Mouse (Mus musculus) cerebellum, adult 2 months (tissue): ENCODE results near the gene Rfwd3.

Experiments used
- CTCF ChIP-seq: fragments of 200-500 bp; IDR thresholded peaks from 2 replicates; pipeline ENCODE4 v1.5.1; 2011; ENCODE audit warnings: low read depth, mild to moderate bottlenecking, control low read depth, low read length, moderate library complexity, borderline replicate concordance; ENCODE audit not compliant: insufficient read depth
- POLR2A ChIP-seq: fragments of 200-500 bp; IDR thresholded peaks from 2 replicates; pipeline ENCODE4 v1.6.1; 2011; ENCODE audit warnings: low read length, control low read depth, borderline replicate concordance; ENCODE audit not compliant: insufficient read depth

DNA sequence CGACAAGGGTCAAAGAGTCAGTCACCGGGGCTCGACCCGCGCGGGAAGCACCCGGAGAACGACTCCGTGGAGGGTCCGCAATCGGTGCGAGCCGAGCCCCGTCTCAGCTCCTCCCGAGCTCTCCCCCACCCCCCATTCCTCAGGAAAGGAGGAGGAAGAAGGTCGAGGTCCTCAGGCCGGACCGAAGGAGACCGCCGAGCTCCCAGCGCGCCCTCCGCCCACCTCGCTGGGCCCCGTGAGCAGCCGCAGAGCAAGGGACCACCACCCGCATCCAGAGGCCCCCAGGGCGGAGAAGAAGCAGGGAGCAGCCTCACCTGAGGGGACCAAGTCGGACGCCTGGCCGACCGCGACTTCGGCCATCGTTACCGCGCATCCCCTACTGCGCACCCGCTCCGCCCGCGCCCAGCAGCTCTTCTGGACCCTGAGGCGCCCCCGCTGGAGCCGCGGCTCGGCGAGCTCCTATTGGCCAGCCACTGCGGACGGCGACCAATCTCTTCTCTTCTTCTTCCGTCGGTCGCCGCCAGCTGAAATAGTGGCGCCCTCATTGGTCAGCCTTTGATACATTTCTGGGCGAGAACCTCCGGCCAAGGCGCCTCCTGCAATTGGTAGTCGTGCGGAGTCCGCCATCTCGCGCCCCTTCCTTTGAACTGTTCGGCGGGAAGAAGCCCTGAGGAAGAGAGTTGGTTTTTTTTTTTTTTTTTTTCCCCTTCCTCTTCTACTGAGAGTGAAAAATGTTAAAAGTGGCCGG, at the start of gene Rfwd3:
- TF ChIP-seq CTCF (no peak), POLR2A (peak; percentile 79)
